Mouse (Mus musculus): ENCODE data around the gene Msantd2.

Msantd2 gene

GRCm38 (mm10) chr9:37541851-37542642, 52.9 kb downstream of the Msantd2 start:
- no peak for DNase-seq

- no peak for DNase-seq
Observed at GRCm38 (mm10) chr9:37543869-37544440, 54.8 kb downstream of the Msantd2 start.

GRCm38 (mm10) chr9:37544447-37545165, 55.5 kb downstream of the Msantd2 start:
- DNase-seq, result peak; percentile 74

- DNase-seq, result no peak
Observed at GRCm38 (mm10) chr9:37545166-37545610, 56.1 kb downstream of the Msantd2 start.

GRCm38 (mm10) chr9:37545847-37546452, 56.8 kb downstream of the Msantd2 start:
- DNase-seq, result no peak

GRCm38 (mm10) chr9:37546889-37547288, 57.8 kb downstream of the Msantd2 start:
- no peak for DNase-seq

GRCm38 (mm10) chr9:37550435-37550834, 61.3 kb downstream of the Msantd2 start:
- DNase-seq, result no peak

- DNase-seq, result peak; percentile 18
Observed at GRCm38 (mm10) chr9:37551751-37552531, 62.8 kb downstream of the Msantd2 start.

GRCm38 (mm10) chr9:37552536-37553293, 63.6 kb downstream of the Msantd2 start, which contains the start of gene Nrgn:
Gene Nrgn, minus strand, starts transcription at chr9:37552904.
- peak; percentile 93 for DNase-seq

- no peak for DNase-seq
Observed at GRCm38 (mm10) chr9:37554279-37554678, 65.2 kb downstream of the Msantd2 start.

GRCm38 (mm10) chr9:37554838-37555748, 66.0 kb downstream of the Msantd2 start, which contains the start of gene Siae:
Gene Siae, plus strand, starts transcription at chr9:37555698.
- DNase-seq, result peak; percentile 17

- no peak for DNase-seq
Observed at GRCm38 (mm10) chr9:37556366-37556765, 67.2 kb downstream of the Msantd2 start.

- no peak for DNase-seq
Observed at GRCm38 (mm10) chr9:37560617-37561016, 71.5 kb downstream of the Msantd2 start.

GRCm38 (mm10) chr9:37563805-37564204, 74.7 kb downstream of the Msantd2 start:
- no peak for DNase-seq

GRCm38 (mm10) chr9:37567019-37567418, 77.9 kb downstream of the Msantd2 start:
- DNase-seq, result no peak

- DNase-seq, result no peak
Observed at GRCm38 (mm10) chr9:37567454-37567853, 78.3 kb downstream of the Msantd2 start.

- DNase-seq, result no peak
Observed at GRCm38 (mm10) chr9:37567892-37568604, 78.9 kb downstream of the Msantd2 start.

GRCm38 (mm10) chr9:37568605-37569214, 79.6 kb downstream of the Msantd2 start:
- DNase-seq, result no peak

- no peak for DNase-seq
Observed at GRCm38 (mm10) chr9:37569231-37569835, 80.2 kb downstream of the Msantd2 start.
